Mouse (Mus musculus) small intestine, adult 2 months (tissue): Measurements from ENCODE around the gene Ranbp10.

ENCODE experiments used
- CTCF ChIP-seq: fragments of 200-500 bp; IDR thresholded peaks from 2 replicates; pipeline ENCODE4 v1.5.1; 2012; ENCODE audit warnings: low read depth, mild to moderate bottlenecking, control low read depth, inconsistent platforms, low read length, moderate library complexity, mixed read lengths; ENCODE audit not compliant: insufficient replicate concordance, insufficient read length; ENCODE audit errors: extremely low read depth
- POLR2A ChIP-seq: fragments of 200-500 bp; IDR thresholded peaks from 2 replicates; pipeline ENCODE4 v1.6.1; 2012; ENCODE audit warnings: low read depth, mild to moderate bottlenecking, control low read depth, inconsistent platforms, low read length, moderate library complexity

- no peak for TF ChIP-seq POLR2A
- TF ChIP-seq CTCF: no peak
These were observed 49.3 kb downstream of the Ranbp10 start for GRCm38 (mm10) chr8:105777833-105778232.
